Mouse (Mus musculus): ENCODE measurements around the gene Tmprss3. TPM values are rescaled to one million over a fixed set of nuclear protein-coding genes. Genes with fewer than 3 reads are reported as not detected.

The Tmprss3 gene
- total RNA-seq (2017) = 0.39 TPM in 1 of 3 replicates, not detected in the others

DNA sequence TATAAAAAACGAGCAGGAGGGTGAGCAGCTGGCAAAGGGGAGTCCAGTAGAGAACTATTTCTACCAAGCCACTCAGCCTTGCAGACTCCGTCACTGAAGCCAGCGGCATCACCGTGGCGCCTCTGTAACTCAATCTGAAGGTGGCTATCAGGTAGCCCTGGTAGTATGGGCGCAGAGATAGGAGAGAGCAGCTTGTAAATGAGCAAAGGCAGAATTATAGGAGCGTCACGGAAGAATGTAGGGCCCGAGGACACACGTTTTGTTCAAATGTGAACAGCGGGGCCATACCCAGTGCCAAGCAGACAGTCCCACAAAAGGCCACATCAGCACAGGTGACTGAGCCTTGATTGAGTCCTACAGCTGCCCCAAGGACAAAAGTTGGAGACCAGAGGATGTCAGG, at the start of gene Tmprss3:
Tmprss3 (minus strand) TSS at position 101 of the 400 bp plus-strand sequence.
- ATAC-seq (replicated peaks; ENCODE audit: insufficient number of reproducible peaks, low FRiP score, low TSS enrichment, poor library complexity, severe bottlenecking) = no peak

DNA sequence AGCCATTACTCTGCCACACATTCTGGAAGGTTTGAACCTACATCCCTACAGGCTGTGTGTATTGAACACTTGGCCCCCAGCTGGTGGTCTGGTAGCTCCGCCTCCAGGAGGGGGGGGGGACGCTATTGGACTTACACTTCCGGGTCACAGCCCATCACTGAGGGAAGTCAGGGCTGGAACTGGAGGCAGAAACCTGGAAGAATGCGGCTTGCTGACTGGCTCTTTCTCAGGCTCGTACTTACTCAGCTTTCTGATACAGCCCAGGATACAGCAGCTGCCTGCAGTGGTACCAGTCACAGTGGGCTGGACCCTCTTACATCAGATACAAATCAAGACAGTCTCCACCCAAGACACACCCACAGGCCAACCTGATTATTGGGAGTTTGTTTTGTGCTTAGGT, 48.4 kb upstream of the Tmprss3 start:
- ATAC-seq (replicated peaks; ENCODE audit: insufficient number of reproducible peaks, low FRiP score, low TSS enrichment, poor library complexity, severe bottlenecking) = no peak

DNA sequence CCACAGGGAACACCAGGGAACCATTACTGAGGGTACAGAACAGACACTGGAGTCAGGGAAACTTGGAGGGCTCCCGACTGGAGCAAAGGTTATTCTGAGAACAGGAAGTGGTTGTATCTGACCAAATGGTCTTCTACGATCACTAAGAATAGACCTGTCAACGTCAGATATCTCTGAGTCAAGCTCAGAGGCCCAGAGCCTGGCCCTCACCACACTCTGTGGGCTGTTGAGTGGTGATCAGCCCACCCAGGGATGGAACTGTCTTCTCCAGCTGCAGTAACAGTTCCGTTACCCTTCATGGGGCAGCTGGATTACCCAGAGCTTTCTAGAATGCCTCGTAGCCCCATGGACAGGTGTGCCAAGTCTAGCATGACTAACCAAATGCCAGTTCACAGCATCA, 46.5 kb upstream of the Tmprss3 start:
- ATAC-seq (replicated peaks; ENCODE audit: insufficient number of reproducible peaks, low FRiP score, low TSS enrichment, poor library complexity, severe bottlenecking) = no peak

GRCm38 (mm10) chr17:31242764-31243163, 44.0 kb upstream of the Tmprss3 start:
- no peak for ATAC-seq (replicated peaks; ENCODE audit: insufficient number of reproducible peaks, low FRiP score, low TSS enrichment, poor library complexity, severe bottlenecking)

GRCm38 (mm10) chr17:31241156-31241555, 42.4 kb upstream of the Tmprss3 start:
- no peak for ATAC-seq (replicated peaks; ENCODE audit: insufficient number of reproducible peaks, low FRiP score, low TSS enrichment, poor library complexity, severe bottlenecking)

GRCm38 (mm10) chr17:31238234-31239020, 39.6 kb upstream of the Tmprss3 start:
- no peak for ATAC-seq (replicated peaks; ENCODE audit: insufficient number of reproducible peaks, low FRiP score, low TSS enrichment, poor library complexity, severe bottlenecking)

- no peak for ATAC-seq (replicated peaks; ENCODE audit: insufficient number of reproducible peaks, low FRiP score, low TSS enrichment, poor library complexity, severe bottlenecking)
Observed at GRCm38 (mm10) chr17:31235915-31236314, 37.1 kb upstream of the Tmprss3 start.

GRCm38 (mm10) chr17:31232251-31233010, 33.7 kb upstream of the Tmprss3 start:
- no peak for ATAC-seq (replicated peaks; ENCODE audit: insufficient number of reproducible peaks, low FRiP score, low TSS enrichment, poor library complexity, severe bottlenecking)

GRCm38 (mm10) chr17:31231780-31232179, 33.0 kb upstream of the Tmprss3 start:
- no peak for ATAC-seq (replicated peaks; ENCODE audit: insufficient number of reproducible peaks, low FRiP score, low TSS enrichment, poor library complexity, severe bottlenecking)

DNA sequence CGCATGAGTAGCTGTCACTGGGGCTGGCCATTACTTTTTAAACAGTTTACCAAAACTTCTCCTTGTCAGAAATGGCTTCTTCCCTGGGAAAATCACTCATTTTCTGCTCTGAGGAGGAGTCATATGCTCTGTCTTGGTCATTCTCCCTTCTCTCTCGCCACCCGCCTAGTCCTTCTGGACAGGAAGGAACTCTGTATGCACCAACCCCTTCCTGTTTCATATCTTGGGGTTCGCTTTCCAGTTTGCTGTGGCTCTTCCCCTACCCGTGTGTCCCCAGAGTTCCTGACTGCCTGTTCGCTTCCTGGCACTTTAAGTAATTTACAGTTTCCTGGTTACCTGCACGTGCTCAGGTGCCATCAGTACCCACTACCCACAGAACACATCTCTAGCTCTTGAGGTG, 28.2 kb upstream of the Tmprss3 start:
- ATAC-seq (replicated peaks; ENCODE audit: insufficient number of reproducible peaks, low FRiP score, low TSS enrichment, poor library complexity, severe bottlenecking) = no peak

DNA sequence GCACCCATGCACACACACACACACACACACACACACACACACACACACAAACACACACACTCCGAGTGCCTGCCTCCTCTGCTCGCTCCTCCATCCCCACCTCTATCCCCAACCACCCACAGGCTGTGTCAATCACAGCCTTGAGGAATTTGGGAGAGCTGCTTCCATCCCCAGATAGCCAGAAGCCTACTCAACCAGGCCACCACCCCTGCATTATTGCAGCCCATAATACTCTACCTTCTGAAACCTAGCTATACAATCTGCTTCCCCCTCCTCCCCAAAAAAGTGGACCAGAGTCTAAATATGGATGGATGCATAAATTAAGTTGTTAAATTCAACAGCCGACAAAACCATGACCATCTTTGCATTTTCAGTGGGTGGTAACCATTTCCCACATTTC, 27.6 kb upstream of the Tmprss3 start:
- ATAC-seq (replicated peaks; ENCODE audit: insufficient number of reproducible peaks, low FRiP score, low TSS enrichment, poor library complexity, severe bottlenecking) = no peak

- ATAC-seq (replicated peaks; ENCODE audit: insufficient number of reproducible peaks, low FRiP score, low TSS enrichment, poor library complexity, severe bottlenecking) = no peak
Observed at GRCm38 (mm10) chr17:31224591-31224990, 25.8 kb upstream of the Tmprss3 start.

- ATAC-seq (replicated peaks; ENCODE audit: insufficient number of reproducible peaks, low FRiP score, low TSS enrichment, poor library complexity, severe bottlenecking) = peak; percentile 58
Observed at GRCm38 (mm10) chr17:31223835-31224234, 25.1 kb upstream of the Tmprss3 start.

GRCm38 (mm10) chr17:31222810-31223310, 24.1 kb upstream of the Tmprss3 start:
- ATAC-seq (replicated peaks; ENCODE audit: insufficient number of reproducible peaks, low FRiP score, low TSS enrichment, poor library complexity, severe bottlenecking) = no peak

GRCm38 (mm10) chr17:31216068-31216955, 17.5 kb upstream of the Tmprss3 start:
- ATAC-seq (replicated peaks; ENCODE audit: insufficient number of reproducible peaks, low FRiP score, low TSS enrichment, poor library complexity, severe bottlenecking) = peak; percentile 20; the same call in 1 of the 2 replicates

- ATAC-seq (replicated peaks; ENCODE audit: insufficient number of reproducible peaks, low FRiP score, low TSS enrichment, poor library complexity, severe bottlenecking) = no peak
Observed at GRCm38 (mm10) chr17:31211881-31212280, 13.1 kb upstream of the Tmprss3 start.

- ATAC-seq (replicated peaks; ENCODE audit: insufficient number of reproducible peaks, low FRiP score, low TSS enrichment, poor library complexity, severe bottlenecking) = no peak
Observed at GRCm38 (mm10) chr17:31210299-31210698, 11.5 kb upstream of the Tmprss3 start.

- no peak for ATAC-seq (replicated peaks; ENCODE audit: insufficient number of reproducible peaks, low FRiP score, low TSS enrichment, poor library complexity, severe bottlenecking)
Observed at GRCm38 (mm10) chr17:31209376-31209930, 10.7 kb upstream of the Tmprss3 start.

DNA sequence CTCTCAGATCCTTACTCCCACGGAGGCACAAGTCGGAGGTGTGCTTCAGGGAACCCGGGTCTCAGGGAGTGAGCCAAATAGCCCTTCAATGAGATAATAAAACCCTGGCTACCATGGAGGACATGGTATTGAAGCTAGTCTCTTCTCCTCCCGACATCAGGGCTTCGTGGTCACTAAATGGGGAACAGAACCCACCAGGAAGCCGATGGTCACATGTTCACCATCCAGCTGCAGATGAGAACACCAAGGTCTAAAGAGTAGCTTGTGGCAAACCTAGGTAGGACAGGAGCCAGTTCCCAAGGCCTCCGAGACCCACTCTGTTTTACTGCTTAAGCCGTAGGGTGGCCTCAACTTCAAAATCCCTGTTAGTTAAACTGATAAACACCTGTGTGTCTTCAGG, 9.9 kb upstream of the Tmprss3 start:
- ATAC-seq (replicated peaks; ENCODE audit: insufficient number of reproducible peaks, low FRiP score, low TSS enrichment, poor library complexity, severe bottlenecking) = no peak

Measured in monocyte, adult 5-6 weeks (primary cell).